Mouse (Mus musculus) bone marrow, adult 2 months (tissue): Measurements from ENCODE around the gene Rhox2c.
"Not testable (repeated sequence)": the region's sequence is repeated elsewhere in the genome, so short reads cannot be mapped to it uniquely, and the experiment has no call there.

ENCODE experiments used
- CTCF ChIP-seq: fragments of 200-500 bp; IDR thresholded peaks from 2 replicates; pipeline ENCODE4 v1.5.1; 2011; ENCODE audit warnings: low read length, control low read depth; ENCODE audit not compliant: control insufficient read depth, insufficient read depth
- POLR2A ChIP-seq: fragments of 200-500 bp; IDR thresholded peaks from 2 replicates; pipeline ENCODE4 v1.6.1; 2011; ENCODE audit warnings: low read depth, mild to moderate bottlenecking, control low read depth, low read length, borderline replicate concordance; ENCODE audit not compliant: control insufficient read depth

- not testable (repeated sequence) for TF ChIP-seq CTCF, POLR2A
Measured at GRCm38 (mm10) chrX:37411767-37412166, 41.7 kb upstream of the Rhox2c start, which contains the start of gene Rhox2b.
